Mouse (Mus musculus): Measurements from ENCODE around the gene Nek8. TPM values are rescaled to one million over a fixed set of nuclear protein-coding genes. Genes with fewer than 3 reads are reported as not detected.

The Nek8 gene
- total and polyA plus RNA-seq, 2 experiments from 2014 or later, result 8.1 to 24.6 TPM

DNA sequence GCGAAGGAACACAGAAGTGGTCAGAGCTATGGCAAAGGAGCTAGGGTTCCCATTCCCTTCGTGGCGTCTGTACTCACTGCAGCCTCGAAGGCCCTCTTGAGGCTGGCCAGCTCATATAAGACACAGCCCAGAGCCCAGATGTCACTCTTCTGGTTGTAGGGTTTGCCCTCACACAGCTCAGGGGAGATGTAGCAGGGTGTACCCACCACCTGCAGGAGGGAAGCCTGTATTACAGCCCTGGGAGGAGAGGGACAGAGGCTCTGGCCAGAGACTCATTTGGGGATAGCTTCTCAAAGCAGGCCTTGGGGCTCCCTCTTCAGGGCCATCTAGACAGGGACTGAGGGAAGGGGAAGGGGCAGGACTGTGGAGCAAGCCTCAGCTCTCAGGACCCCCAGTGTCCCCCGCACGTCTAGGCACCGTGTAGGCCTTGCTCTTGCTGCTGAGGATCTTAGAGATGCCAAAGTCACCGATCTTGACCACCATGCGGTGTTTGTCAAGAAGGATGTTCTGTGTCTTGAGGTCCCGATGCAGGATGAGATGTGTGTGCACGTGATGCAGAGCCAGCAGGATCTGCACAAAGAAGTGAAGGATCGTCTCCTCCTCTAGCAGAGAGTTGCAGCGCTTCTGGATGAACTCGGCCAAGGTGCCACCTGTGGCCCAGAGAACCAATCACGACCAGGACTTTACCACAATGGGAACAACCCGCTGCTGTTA is 4.3 kb downstream of the Nek8 start:
- H3K4me2 ChIP-seq (ENCODE audit: low read depth, low read length), result no peak overlapping the region
- no peak overlapping the region for H3K27ac ChIP-seq (ENCODE audit: low read depth)
- H3K9me3 ChIP-seq (replicated peaks; ENCODE audit: control insufficient read depth, low read length), result no peaks in the 10 kb centered on the region
- H3K4me3 ChIP-seq (ENCODE audit: low read depth, low read length), result no peak overlapping the region
- WGBS, result 75% methylated on average over 16 of the region's 16 CpGs
- H3K9ac ChIP-seq (replicated peaks; ENCODE audit: low read depth, low read length), result no peak overlapping the region
- DNase-seq (ENCODE audit: low spot score) (no peak), ATAC-seq (ENCODE audit: insufficient read depth, low read depth) (no peak)
- H3K4me1 ChIP-seq (ENCODE audit: control insufficient read depth, insufficient read depth), result peaks cover 4% of the 10 kb centered on the region; the same call in 1 of the 2 replicates
- H3K27me3 ChIP-seq (ENCODE audit: control insufficient read depth, insufficient read depth, low read length), result no peaks in the 10 kb centered on the region
- no peaks in the 10 kb centered on the region for H3K36me3 ChIP-seq (replicated peaks; ENCODE audit: control insufficient read depth, insufficient read depth, low read length)
- peak; percentile 40 for TF ChIP-seq CTCF (IDR thresholded peaks at IDR 0.05; ENCODE audit: low read depth)
- TF ChIP-seq EP300 (IDR thresholded peaks at IDR 0.05; ENCODE audit: low read depth), result no peak

DNA sequence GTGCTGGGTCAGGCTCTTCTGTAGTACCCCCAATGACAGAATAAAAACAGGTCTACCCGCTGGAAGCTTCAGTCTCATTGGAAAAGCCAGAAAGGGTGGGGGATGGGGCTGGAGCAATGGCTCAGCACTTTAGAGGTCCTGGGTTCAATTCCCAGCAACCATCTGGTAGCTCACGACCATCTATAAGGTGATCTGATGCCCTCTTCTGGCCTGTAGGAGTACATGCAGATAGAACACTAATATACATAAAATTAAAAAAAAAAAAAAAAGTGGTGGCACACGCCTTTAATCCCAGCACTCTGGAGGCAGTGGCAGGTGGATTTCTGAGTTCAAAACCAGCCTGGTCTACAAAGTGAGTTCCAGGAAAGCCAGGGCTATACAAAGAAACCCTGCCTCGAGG is 5.1 kb downstream of the Nek8 start:
- no peak overlapping the region for H3K4me2 ChIP-seq (ENCODE audit: low read depth, low read length)
- 69% methylated on average over 4 of the region's 4 CpGs for WGBS
- H3K36me3 ChIP-seq (replicated peaks; ENCODE audit: control insufficient read depth, insufficient read depth, low read length), result no peaks in the 10 kb centered on the region
- H3K27ac ChIP-seq (ENCODE audit: low read depth), result no peak overlapping the region
- no peaks in the 10 kb centered on the region for H3K27me3 ChIP-seq (ENCODE audit: control insufficient read depth, insufficient read depth, low read length)
- 0 out of 2 replicates have a peak, but pooled peaks cover 3% of the 10 kb centered on the region for H3K4me1 ChIP-seq (ENCODE audit: control insufficient read depth, insufficient read depth)
- no peak overlapping the region for H3K9ac ChIP-seq (replicated peaks; ENCODE audit: low read depth, low read length)
- DNase-seq (ENCODE audit: low spot score) (no peak), ATAC-seq (ENCODE audit: insufficient read depth, low read depth) (no peak)
- H3K4me3 ChIP-seq (ENCODE audit: low read depth, low read length), result no peak overlapping the region
- no peak for TF ChIP-seq EP300 (IDR thresholded peaks at IDR 0.05; ENCODE audit: low read depth)
- TF ChIP-seq CTCF (IDR thresholded peaks at IDR 0.05; ENCODE audit: low read depth), result peak; percentile 6; the same call in 1 of the 2 replicates
- no peaks in the 10 kb centered on the region for H3K9me3 ChIP-seq (replicated peaks; ENCODE audit: control insufficient read depth, low read length)

DNA sequence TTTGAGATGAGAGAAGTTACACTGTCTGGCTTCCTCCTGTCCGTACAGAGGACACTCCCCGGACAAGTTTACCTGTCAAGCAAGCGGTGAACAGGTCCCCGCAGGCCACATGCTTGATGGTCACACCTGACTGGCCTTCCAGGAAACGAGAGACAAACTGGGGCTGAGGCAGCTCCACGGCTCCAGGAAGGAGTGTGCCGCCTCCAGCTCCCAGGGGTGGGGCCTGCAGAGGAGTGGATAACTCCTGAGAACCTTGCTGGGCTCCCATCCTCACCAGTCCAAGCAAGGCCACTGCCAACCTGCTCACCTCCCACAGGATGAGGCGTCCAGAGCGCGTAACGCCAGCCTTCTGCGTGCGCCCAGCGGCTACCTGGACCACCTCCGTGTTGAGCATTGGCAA is 6.2 kb downstream of the Nek8 start:
- Histone ChIP-seq H3K36me3 (replicated peaks; ENCODE audit: control insufficient read depth, insufficient read depth, low read length) (no peaks in the 10 kb centered on the region), H3K4me2 (ENCODE audit: low read depth, low read length) (no peak overlapping the region), H3K27ac (ENCODE audit: low read depth) (no peak overlapping the region), H3K4me1 (ENCODE audit: control insufficient read depth, insufficient read depth) (peaks cover 11% of the 10 kb centered on the region; the same call in 1 of the 2 replicates), H3K9ac (replicated peaks; ENCODE audit: low read depth, low read length) (no peak overlapping the region), H3K9me3 (replicated peaks; ENCODE audit: control insufficient read depth, low read length) (no peaks in the 10 kb centered on the region), H3K4me3 (ENCODE audit: low read depth, low read length) (no peak overlapping the region), H3K27me3 (ENCODE audit: control insufficient read depth, insufficient read depth, low read length) (no peaks in the 10 kb centered on the region)
- TF ChIP-seq CTCF (IDR thresholded peaks at IDR 0.05; ENCODE audit: low read depth) (no peak), EP300 (IDR thresholded peaks at IDR 0.05; ENCODE audit: low read depth) (no peak)
- 90% methylated on average over 15 of the region's 15 CpGs for WGBS
- ATAC-seq (ENCODE audit: insufficient read depth, low read depth), result no peak
- no peak for DNase-seq (ENCODE audit: low spot score)

DNA sequence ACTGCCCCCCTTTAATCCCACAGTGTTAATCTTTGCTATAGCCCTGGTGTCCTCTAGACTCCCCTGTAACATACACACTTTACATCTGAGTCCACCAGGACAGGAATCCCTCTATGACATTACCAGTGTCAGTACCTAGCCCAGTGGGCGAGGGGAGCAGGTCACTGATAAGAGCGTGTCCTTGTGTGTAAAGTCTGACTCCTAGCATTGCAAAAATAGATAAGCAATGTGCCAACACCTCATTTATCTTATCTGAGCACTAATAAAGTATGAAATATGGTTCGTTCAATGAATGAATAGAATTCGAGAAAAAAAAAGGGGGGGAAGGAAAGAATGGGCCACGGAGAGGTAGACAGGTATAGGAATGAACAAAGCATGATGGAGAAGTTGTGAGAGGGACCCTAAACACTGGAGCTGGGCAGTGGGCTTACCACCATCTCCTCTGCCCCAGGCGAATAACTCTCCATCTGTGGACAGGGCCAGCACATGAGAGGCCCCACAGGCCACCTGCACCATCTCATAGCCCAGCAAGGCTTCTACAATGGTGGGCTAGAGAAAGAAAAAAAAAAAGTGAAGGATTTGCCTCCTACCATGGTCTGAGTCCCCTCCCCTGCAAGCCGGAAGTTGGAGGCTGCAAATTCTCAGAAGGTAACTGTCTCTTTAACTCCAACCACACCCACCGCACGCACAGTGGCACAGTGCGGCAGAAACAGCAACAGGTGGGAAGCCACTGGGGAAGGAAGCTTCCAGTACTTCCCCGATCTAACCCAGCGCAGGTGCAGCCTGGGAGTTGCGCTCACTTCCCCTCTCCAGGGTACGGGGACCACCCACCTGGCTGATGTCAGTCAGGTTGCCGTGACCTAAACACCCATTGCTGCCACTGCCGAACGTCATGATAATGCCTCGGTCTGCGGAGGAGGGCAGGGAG is 7.7 kb downstream of the Nek8 start:
- 55% methylated on average over 19 of the region's 19 CpGs for WGBS
- ATAC-seq (ENCODE audit: insufficient read depth, low read depth), result no peak
- TF ChIP-seq CTCF (IDR thresholded peaks at IDR 0.05; ENCODE audit: low read depth) (no peak), EP300 (IDR thresholded peaks at IDR 0.05; ENCODE audit: low read depth) (no peak)
- Histone ChIP-seq H3K27me3 (ENCODE audit: control insufficient read depth, insufficient read depth, low read length) (no peaks in the 10 kb centered on the region), H3K9me3 (replicated peaks; ENCODE audit: control insufficient read depth, low read length) (no peaks in the 10 kb centered on the region), H3K4me1 (ENCODE audit: control insufficient read depth, insufficient read depth) (peaks cover 17% of the 10 kb centered on the region), H3K4me3 (ENCODE audit: low read depth, low read length) (no peak overlapping the region), H3K9ac (replicated peaks; ENCODE audit: low read depth, low read length) (no peak overlapping the region), H3K27ac (ENCODE audit: low read depth) (no peak overlapping the region), H3K4me2 (ENCODE audit: low read depth, low read length) (no peak overlapping the region), H3K36me3 (replicated peaks; ENCODE audit: control insufficient read depth, insufficient read depth, low read length) (no peaks in the 10 kb centered on the region)
- DNase-seq (ENCODE audit: low spot score), result no peak

DNA sequence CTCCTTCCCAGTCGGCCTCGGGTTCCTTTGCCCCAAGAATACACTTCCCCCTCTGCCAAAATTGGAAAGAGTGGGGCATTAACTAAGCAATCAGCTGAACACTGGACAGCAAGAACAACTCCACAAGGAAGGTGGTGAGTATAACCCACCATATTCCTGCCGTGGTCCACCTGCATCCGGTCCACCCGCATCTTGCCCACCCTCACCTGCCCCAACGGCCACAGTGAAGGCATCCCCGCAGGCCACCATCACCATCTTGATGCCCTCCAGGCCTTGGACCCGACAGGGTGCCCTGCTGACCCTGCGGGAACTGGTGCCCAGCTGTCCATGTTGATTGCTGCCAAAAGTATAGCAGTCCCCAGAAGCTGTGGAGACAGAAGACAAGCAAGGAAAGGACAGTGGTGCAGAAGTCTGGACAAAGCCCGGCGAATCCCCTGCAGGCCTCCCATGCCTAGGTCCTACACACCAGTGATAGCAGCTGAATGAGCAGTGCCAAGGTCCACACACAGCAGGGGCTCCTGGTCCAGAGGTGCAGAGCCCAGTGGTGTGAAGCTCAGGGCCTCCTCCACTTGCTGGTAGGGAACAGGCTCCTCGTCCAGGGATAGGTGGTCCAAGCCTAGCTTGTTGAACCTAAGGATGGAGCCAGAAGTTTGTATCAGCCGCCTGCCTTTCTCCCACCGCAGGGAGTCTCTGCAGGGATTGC is 9.1 kb downstream of the Nek8 start:
- TF ChIP-seq CTCF (IDR thresholded peaks at IDR 0.05; ENCODE audit: low read depth) (no peak), EP300 (IDR thresholded peaks at IDR 0.05; ENCODE audit: low read depth) (no peak)
- 89% methylated on average over 14 of the region's 14 CpGs for WGBS
- Histone ChIP-seq H3K27ac (ENCODE audit: low read depth) (no peak overlapping the region), H3K36me3 (replicated peaks; ENCODE audit: control insufficient read depth, insufficient read depth, low read length) (no peaks in the 10 kb centered on the region), H3K4me1 (ENCODE audit: control insufficient read depth, insufficient read depth) (peaks cover 28% of the 10 kb centered on the region), H3K4me2 (ENCODE audit: low read depth, low read length) (no peak overlapping the region), H3K4me3 (ENCODE audit: low read depth, low read length) (no peak overlapping the region), H3K9me3 (replicated peaks; ENCODE audit: control insufficient read depth, low read length) (no peaks in the 10 kb centered on the region), H3K27me3 (ENCODE audit: control insufficient read depth, insufficient read depth, low read length) (no peaks in the 10 kb centered on the region), H3K9ac (replicated peaks; ENCODE audit: low read depth, low read length) (no peak overlapping the region)
- ATAC-seq (ENCODE audit: insufficient read depth, low read depth) (no peak), DNase-seq (ENCODE audit: low spot score) (no peak)
